Mouse (Mus musculus): ENCODE data around the gene Rasa2. TPM values are rescaled to one million over a fixed set of nuclear protein-coding genes. Genes with fewer than 3 reads are reported as not detected.
"Not testable (repeated sequence)": the region's sequence is repeated elsewhere in the genome, so short reads cannot be mapped to it uniquely, and the experiment has no call there.

The Rasa2 gene
- total RNA-seq (2021), result 1 to 10 TPM; 8.5 to 8.9 TPM
- long read RNA-seq, experiment 1, partial matches to known transcripts, result 1 of 1 reads
- long read RNA-seq, experiment 1, other reads (novel, unspliced or antisense), result 0 of 1 reads
- long read RNA-seq, experiment 2, full-length matches to known transcripts, result 2 of 4 reads
- long read RNA-seq, experiment 2, partial matches to known transcripts, result 1 of 4 reads
- long read RNA-seq, experiment 2, other reads (novel, unspliced or antisense), result 1 of 4 reads

DNA sequence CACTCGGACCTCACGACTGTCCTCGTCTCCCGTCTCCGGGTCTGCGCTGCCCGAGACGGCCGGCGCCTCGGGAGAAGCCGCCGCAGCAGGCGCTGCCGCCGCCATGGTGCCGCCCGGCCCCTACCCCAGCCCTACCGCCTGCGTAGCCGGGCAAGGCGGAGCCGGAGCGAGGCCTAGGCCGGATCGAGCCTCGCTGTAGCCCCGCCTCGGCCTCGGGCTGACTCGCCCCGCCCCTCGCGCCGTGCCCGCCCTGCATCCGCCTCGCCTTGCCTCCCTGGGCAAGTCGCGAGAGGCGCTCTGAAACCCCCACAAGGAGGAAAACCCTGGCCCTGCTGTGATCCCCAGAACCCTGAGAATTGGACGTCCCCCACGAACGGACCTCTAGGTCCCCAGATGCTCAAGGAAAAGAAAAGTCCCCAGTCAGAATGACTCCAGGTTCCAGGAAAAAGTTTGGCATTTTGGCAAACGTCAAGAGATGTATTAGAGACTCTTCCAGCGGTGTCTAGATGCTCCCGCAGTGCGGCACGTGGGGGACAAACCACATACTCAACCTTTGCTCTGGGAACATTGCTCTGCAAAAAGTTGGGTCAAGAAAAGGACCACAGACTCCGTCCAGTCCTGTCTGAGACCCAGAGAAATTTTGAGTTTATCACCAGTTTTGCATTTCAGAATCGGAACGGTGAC, at the start of gene Rasa2:
Rasa2 (minus strand) TSS at position 229 of the 684 bp plus-strand sequence.
- intact Hi-C loops (cut with DNase I), result loop anchor here (5.0 kb wide), 1 partner anchor 36 kb away; no protein-coding TSS in a partner anchor
- peak; percentile 95 for DNase-seq

DNA sequence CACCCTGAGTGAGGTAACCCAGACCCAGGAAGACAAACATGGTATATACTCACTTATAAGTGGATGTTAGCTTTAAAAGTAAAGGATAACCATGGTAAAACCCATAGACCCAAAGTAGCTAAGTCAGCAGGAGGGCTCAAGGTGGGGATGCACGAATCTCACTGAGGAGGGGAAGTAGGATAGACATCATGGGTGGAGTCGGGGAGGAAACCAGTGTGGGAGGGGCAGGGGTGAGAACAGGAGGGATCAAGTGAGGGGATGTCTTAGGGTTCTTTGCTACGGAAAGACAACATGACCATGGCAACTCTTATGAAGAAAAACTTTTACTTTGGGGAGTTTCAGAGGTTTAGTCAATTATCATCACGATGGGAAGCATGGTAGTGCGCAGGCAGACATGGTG, 47.2 kb upstream of the Rasa2 start:
- intact Hi-C loops (cut with DNase I), result loop anchor here (5.0 kb wide), 1 partner anchor 214 kb away; the partner anchor contains the start of gene Pxylp1
- DNase-seq, result no peak

DNA sequence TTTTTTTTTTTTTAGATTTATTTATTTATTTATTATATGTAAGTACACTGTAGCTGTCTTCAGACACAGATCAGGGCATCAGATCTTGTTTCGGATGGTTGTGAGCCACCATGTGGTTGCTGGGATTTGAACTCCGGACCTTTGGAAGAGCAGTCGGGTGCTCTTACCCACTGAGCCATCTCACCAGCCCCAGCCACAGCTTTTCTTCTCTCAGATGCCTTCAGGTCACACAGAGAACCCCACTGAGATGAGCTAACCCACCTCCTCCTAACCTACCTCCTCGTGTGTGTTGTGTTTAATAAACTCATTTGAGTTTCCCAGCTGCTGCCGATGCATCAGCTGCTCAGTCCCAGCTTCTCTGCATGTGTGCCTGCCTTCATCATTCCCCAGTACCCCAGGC, 46.3 kb upstream of the Rasa2 start:
- intact Hi-C loops (cut with DNase I), result loop anchor here (5.0 kb wide), 1 partner anchor 215 kb away; the partner anchor contains the start of gene Pxylp1
- not testable (repeated sequence) for DNase-seq

DNA sequence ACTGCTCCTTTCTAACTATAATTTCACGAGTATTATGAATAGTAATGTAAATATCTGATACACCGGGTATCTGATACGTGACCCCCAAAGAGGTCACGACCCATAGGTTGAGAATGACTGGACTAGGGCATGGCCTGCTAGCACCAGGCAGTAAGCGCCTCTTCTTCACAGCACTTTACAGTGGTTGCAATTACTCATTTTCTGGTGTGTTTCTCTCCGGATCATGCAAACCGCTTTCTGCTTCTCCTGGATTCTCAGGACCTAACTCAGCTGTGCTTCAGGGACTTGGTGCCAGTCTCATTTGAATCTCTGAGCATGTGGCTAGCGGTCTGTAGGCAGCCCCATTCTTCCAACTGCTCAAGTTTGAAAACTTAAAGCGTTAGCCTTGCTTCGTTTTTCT, 45.3 kb upstream of the Rasa2 start:
- intact Hi-C loops (cut with DNase I), result loop anchor here (5.0 kb wide), 1 partner anchor 216 kb away; the partner anchor contains the start of gene Pxylp1
- DNase-seq, result no peak

DNA sequence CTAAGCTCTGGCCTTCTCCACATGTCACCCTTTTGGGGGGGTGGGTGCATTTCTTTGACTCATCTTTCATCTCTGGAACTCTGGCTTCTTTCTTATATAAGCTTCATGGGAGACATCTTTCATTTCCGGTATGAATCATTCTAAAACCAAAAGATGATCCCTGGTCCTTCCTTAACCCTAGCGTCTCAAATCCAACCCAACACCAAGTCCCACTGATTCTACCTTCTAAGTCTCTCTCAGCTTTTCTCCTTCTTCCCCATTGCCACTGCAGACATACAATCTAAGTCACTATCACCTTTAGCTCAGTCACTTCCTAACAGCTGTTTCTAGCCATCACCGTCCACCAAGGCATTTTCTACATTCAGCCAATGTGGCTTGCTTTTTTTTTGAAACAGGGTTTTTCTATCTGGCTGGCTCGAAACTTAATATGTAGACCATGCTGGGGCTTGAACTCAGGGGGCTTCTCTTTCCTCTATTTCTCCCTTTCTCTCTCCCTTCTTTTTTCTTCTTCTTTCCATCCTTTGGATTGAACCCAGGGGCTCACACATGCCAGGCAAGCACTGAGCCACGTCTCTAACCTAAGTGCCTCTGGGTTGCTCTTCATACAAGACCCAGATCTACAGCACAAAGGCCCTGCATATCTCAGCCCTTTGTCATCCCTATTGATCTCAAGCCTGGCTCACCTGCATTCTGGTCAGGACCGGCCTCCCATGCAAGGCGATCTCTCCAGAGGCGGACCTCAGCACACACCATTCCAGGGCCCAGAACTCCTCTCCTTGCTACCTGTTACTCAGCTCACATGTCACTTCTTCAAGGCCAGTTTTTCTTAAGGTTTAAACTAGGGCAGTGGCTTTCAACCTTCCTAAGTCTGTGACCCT, 44.6 kb upstream of the Rasa2 start:
- no peak for DNase-seq
- intact Hi-C loops (cut with DNase I), result loop anchor here (5.0 kb wide), 1 partner anchor 216 kb away; the partner anchor contains the start of gene Pxylp1

DNA sequence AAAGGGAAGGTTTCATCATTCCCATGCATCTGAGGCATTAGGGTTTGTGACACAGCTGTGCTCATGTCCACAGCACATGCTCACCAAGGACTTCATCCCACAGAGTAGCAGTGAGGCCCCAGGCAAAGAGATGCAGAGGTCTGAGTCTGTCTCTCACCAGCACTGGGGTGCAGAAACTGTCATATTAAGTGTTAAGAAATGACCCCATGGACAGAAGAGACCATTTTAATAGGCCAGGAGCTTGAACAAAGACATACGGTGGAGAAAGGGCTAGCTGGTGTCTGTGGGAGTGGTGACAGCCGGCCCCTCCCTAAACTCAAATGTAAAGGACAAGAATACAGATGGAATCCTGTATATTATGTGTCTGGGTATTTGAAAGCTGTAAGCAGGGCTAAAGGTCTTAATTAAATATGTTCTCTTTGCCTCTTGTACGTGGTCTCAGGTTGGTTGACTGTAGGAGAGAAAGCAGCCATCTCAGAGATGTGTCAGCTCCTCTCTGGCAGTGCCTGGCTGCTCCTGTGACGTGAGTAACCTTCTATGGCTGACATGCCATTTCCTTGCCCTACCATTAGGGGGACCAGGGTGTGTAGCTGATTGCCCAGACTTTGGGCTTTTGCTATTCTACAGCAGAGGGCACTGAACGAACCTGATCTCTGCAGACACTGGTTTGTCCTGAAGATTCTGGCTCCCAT, 43.8 kb upstream of the Rasa2 start:
- DNase-seq, result peak; percentile 35 to 59
- intact Hi-C loops (cut with DNase I), result loop anchor here (5.0 kb wide), 1 partner anchor 217 kb away; the partner anchor contains the start of gene Pxylp1

DNA sequence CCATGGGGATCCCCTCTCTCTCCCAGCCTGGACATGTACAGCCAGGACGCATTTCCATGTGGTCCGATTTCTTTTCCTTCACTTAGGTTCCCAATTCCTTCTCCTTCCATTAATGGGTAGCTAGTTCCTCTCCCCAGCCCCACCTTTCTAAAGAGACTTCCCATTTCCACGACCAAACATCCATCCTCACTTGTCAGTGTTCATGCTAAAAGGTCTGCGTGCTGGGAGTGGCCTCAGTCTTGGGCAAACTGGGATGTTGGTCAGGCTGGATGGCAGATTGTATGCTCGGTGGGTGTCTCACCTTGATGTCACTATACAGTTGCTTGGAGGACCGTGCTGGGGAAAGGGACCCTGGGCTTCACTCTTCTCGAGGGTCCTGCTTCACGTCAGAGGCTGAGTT, 42.9 kb upstream of the Rasa2 start:
- intact Hi-C loops (cut with DNase I), result no loop called here
- DNase-seq, result no peak

DNA sequence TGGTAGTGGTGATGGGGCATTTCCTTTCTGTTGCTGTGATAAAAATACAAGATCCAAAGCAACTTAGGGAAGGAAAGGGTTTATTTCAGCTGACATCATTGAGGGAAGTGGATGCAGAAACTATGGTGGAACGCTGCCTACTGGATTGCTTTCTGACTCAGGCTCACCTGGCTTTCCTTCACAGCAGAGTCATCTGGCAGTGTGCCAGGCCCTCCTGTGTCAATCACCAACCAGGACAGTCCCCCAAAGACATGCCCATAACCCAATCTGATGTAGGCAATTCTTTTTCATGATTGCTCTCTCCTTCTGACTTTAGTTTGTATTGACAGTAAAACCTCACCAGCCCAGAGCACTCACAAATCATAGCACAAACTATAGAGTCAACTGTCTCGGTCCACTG, 41.0 kb upstream of the Rasa2 start:
- intact Hi-C loops (cut with DNase I), result no loop called here
- no peak for DNase-seq

DNA sequence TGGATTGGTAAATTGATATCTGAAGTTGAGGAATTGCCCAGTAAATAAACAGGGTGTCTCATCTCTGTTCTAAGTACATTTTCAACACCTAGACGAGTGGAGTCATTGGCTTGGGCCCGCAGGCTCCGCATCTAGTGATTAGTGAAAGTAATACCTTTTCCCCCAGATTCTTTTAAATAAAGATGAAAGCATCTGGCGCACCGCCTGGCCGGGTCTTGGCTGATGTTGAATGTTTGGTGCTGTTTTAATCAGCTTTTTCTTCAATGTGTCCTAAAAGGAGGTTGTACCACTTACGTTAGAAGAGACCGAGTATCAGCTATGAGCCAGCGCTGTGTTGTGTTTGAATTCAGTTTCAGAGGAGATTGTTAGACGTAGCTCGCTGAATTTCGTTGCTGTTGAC, 39.8 kb upstream of the Rasa2 start:
- DNase-seq, result no peak
- intact Hi-C loops (cut with DNase I), result no loop called here

DNA sequence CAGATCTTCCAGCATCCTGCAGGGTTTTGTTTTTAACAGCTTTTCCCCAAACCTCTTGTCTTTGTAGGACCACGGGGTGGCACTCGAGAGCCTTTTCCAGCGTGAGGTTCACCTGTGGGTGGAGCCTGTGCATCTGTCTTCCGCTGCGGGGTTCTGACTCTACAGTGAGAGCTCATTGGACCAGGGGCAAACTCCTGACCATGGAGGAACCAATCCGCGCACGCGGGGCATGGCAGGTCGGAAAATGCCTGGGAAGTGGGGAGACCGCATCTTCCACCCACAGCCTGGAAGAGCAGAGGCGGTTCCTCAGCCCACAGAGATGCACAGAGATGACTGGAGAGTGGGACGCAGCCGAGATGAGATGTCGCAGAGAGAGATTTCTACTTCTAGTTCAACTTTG, 38.5 kb upstream of the Rasa2 start:
- intact Hi-C loops (cut with DNase I), result loop anchor here (1.0 to 5.0 kb wide), 3 partner anchors 38 to 149 kb away; partner anchors contain the start of gene Rasa2
- peak; percentile 91 to 94 for DNase-seq

DNA sequence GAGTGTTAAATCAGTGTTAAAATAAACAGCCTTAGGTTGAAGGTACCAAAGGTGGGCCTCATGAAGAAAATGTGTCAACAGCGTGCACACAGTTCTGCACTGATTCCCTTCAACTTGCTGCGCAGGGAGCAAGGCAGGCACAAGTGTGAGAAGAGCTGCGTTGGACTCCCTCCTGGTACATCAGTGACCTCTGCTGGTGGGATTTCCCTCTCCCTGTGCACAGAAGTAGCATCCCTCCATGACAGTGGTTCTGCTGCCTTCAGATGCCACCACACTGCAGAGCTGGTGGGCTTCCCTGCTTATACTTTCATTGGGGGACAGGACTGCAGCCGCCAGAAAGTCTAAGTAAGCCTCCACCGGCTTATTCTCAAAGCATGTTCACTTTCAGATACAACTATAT, 37.2 kb upstream of the Rasa2 start:
- intact Hi-C loops (cut with DNase I), result loop anchor here (1.0 to 5.0 kb wide), 4 partner anchors 36 to 151 kb away; partner anchors contain the start of gene Rasa2
- peak; percentile 63 to 78 for DNase-seq

DNA sequence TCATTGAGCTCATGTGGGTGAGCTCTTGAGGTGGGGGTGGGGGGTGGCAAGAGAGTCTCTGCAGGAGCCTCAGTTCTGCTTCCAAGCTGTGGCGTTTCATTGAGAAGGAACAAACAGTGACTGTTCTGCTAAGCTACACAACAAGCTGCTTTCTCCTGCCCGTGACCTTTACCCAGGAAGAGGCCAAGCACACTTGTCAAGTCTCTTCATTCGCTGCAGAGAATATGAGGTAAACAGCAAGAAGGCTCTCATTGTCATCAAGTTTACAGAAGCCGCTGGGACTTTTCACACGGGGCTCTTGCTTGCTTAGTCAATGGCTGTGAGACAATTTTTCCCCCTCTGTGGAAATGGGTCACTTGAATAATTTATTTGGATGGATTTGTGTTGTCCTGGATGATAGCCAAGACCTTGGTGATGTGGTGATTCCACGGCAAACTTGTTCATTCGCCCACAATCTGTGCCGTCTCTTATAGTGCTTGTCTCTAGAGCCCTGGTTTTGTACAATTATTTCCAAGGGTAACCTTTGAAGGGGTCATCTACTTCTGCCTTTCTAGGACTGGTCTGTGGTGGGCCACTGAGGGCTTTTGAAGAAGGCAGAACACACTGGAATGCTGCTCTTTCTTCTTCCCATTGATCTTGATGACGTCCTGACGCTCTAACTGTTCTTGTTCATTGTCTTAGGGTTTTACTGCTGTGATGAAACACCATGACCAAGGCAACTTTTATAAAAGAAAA, 29.3 kb upstream of the Rasa2 start:
- DNase-seq, result no peak
- intact Hi-C loops (cut with DNase I), result no loop called here

DNA sequence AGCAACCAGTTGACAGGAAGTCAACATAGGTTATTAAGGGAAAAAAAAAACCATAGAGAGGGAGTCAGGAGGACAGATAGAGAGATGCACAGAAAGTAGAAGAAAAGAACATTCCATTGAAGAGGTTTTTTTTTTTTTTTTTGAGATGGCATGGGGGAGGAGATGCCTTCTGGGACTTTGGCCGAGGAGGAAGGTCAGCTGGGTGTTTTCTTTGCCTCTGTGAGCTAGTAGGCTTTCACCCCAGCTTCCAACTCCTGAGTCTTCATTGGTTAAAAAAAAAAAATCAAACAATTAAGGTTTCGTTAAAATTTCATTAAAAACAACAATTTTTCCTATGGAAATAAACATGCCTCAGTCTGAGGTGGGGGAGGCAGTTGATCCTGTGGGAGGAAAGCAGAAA, 28.4 kb upstream of the Rasa2 start:
- intact Hi-C loops (cut with DNase I), result no loop called here
- no peak for DNase-seq

DNA sequence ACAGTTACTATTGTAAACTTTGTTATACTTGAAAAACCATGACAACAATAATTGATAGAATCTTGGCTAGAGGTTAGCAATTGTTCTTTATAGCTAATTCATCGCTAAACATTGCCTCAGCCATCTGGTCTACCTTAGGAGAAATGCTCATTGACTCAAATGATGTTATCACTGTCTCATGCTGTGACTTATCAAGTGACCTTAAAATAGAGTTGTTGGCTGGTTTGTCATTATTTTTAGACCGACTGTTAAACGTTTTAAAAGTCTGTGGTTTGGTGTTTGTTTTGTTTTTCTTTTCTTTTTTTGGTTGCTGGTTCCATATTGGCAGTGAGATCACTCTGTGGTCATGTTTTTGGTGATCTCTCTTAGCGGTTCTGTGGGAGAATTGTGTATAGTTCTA, 22.1 kb upstream of the Rasa2 start:
- no peak for DNase-seq
- intact Hi-C loops (cut with DNase I), result loop anchor here (5.0 kb wide), 1 partner anchor 81 kb away; no protein-coding TSS in a partner anchor

DNA sequence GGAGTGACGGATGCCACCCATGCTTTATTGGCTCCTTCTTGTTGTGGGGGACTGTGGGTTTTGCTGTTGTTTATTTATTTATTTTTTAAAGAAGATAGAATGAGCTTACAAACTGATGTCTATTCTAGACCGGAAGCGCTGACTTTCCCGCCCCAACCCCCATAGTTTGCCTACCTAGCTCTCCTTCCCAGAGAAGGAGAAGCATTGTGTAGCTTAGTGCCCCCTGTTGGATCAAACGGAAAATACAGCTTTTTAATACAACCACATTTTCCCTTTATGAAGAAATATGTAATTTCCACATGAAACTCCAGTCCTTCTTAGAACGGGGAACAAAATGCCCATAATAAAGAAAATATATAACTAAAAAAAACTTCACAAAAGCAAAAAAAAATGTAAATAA, 21.3 kb upstream of the Rasa2 start:
- intact Hi-C loops (cut with DNase I), result loop anchor here (5.0 kb wide), 1 partner anchor 80 kb away; no protein-coding TSS in a partner anchor
- DNase-seq, result no peak

DNA sequence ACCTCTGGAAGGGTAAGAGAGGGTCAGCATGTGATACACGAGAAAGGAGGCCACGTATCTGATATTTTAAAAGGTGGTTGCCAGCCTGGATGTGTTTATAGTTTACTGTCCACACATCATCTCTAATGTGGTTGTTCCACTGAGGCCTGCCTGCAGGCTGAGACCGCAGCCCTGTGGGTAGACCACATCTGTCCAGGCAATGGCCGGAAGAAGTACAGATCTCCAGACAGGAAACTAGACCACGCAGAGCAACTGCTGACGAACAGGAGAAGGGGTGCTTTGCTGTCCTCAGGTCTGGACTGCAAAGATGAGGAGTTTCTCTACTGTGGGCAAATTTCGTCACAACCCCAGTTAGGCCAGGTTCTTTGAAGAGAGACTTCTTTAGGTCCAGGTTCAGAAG, 19.4 kb upstream of the Rasa2 start:
- intact Hi-C loops (cut with DNase I), result loop anchor here (5.0 kb wide), 1 partner anchor 79 kb away; no protein-coding TSS in a partner anchor

DNA sequence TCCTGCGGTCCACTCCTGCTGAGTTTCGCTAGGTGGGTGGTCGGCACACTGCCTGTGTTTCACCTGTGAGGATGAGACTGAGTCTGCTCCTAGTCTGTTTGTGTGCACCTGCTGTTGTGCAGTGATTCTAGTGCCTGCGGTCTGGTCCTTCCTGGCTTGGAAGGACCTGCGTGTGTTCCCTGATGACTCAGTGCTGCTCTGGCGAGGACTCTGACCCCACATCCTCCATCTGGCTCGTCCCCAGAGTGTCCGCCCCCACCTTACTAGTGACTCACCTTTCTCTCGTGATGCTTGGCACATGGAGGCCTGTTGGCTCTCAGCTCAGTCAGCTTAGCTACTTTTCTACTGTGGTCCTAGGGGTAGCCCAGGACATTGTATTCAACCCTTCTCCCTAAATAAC, 18.5 kb upstream of the Rasa2 start:
- intact Hi-C loops (cut with DNase I), result loop anchor here (5.0 kb wide), 1 partner anchor 78 kb away; no protein-coding TSS in a partner anchor
- DNase-seq, result no peak

More for the DNA sequence above, 19.4 kb upstream of the Rasa2 start:
- DNase-seq, result no peak

DNA sequence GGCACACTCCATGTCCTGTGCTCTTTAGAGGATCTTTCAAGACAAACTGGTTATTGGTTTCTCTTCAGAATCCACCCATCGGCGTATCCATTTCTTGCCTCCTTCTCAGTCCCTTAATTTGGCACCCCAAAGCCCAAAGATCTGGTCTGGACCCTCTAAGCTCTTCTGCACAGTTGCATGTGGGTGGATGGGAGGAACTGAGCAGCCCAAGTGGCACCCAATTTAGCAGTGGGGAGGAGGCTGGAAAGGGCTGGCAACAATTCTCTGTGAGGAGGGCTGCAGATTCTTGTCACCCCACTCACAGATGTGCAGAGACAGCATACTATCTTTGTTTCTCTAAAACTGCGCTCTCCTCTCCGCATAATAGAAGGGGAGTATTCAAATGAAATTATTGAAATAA, 17.9 kb upstream of the Rasa2 start:
- DNase-seq, result no peak
- intact Hi-C loops (cut with DNase I), result no loop called here

DNA sequence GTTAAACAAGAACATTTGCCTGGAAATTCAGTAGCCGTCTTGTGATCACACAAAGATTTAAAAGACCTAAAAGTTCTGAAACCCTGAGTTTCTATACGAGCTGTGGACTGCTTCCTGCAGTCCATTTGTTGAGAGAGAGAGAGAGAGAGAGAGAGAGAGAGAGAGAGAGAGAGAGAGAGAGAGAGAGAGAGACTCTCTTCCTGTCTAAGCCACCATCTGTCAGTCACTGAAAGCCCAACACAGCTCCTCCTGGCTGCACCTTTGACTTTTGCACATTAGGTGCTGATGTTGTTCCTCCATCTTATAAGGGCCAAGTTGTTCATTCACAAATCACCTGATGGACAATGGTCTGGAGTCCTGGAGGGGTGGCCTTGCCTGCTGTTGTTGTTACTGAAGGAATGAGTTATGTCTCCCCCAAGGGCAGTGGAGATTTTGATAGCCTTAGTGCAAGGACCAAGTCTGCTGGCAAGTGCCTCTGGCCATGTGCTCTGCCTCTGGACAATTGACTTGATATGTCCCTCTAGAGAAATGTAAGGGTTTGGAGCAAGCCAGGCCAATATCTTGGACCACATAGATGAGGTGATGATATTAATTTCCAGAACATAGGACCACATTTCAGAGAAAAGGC, 15.4 kb upstream of the Rasa2 start:
- intact Hi-C loops (cut with DNase I), result no loop called here
- DNase-seq, result no peak

Measured in heart, postnatal 14 days (tissue).